Mouse (Mus musculus) C2C12 (cell line): ENCODE results near the gene Ptges3l.

Experiments used
- CEBPB ChIP-seq: IDR thresholded peaks from one replicate; pipeline ENCODE4 v1.6.1; 2011; ENCODE audit warnings: low read depth, mild to moderate bottlenecking, control low read depth, moderate library complexity
- CTCF ChIP-seq: IDR thresholded peaks from one replicate; pipeline ENCODE4 v1.5.1; 2011; ENCODE audit not compliant: control insufficient read depth, insufficient read depth, insufficient read length
- MAX ChIP-seq: IDR thresholded peaks from one replicate; pipeline ENCODE4 v1.6.1; 2011; ENCODE audit warnings: mild to moderate bottlenecking, control low read depth
- USF1 ChIP-seq: IDR thresholded peaks from one replicate; pipeline ENCODE4 v1.6.1; 2011; ENCODE audit warnings: low read depth, mild to moderate bottlenecking, control low read depth, moderate library complexity

- TF ChIP-seq CTCF (no peak), MAX (no peak), USF1 (no peak), CEBPB (no peak)
Observed at GRCm38 (mm10) chr11:101378926-101379325, 46.2 kb downstream of the Ptges3l start.
